Mouse (Mus musculus): ENCODE measurements around the gene Msi2. TPM values are rescaled to one million over a fixed set of nuclear protein-coding genes. Genes with fewer than 3 reads are reported as not detected.

The Msi2 gene
- total RNA-seq, 2 experiments from 2014 or later: 116 to 123 TPM

DNA sequence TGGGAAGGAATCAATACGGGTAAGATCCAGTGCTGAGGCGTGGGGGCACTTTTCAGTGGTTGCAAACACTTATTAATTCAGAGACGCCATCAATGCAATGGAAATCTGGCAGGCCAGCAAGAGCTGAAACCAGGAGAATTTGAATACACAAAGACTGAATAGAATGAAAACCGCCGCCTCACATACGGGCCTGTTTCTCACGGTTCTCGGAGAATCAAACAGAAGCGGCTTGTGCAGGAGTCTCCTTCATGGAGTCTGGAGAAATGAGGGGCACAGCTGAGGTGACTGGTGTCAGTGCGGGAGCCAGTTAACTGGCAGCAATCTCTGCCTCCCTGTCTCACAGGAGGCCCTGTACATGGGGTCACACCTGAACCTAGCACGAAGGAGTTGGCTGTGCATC is 235.7 kb downstream of the Msi2 start:
- DNase-seq (ENCODE audit: low spot score in 2 of 2): peak in 1 of 2 experiments; percentile 36
- intact Hi-C loops (cut with DNase I): no loop called here

DNA sequence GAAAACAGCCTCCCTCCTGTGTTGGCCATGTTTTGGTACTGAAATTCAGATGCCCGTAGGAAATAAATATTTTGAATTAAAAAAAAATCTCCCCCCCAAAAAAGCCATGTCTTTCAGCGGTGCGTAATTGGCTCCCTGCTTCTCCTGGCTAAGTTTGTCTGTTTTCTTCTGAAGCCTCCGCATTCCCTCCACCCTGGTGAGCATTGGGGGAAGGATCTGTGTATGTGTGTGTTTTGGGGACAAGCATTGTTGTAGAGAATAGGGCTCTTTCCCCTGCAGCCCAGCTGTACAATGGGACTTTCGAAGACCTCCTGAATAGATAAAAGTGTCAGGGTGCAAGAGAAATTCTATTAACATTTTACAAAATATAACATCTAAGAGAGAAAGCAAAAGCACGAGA is 236.1 kb downstream of the Msi2 start:
- DNase-seq (ENCODE audit: low spot score in 2 of 2): peak in 1 of 2 experiments; percentile 28
- intact Hi-C loops (cut with DNase I): no loop called here

DNA sequence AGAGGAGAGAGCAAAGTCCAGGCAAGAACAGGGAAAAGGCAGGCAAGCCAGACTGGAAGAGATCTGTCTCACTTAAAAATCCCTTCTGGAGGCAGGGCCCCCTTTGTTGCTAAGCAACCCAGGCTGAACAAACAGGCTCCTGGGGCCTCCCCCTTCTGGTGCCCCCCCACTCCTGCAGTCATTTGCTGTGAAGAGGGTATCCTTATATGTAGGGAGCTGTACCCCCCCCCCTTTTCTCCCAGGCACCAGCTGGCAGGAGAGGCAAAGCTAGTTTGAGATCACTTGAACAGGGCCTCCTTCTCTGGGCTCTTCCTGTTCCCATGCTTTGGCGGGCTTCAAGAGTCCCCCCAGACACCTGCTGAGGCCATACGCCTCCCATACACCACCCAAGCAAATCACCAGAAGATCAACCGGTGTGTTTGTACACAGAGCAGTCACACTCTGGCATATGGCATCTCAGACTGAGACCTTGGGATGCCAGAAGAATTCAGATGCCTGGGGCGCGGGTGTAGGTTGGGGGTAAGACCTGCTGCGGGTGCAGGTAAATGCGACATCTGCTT is 236.6 kb downstream of the Msi2 start:
- peak in 1 of 2 experiments; percentile 17 for DNase-seq (ENCODE audit: low spot score in 2 of 2)
- intact Hi-C loops (cut with DNase I): no loop called here

DNA sequence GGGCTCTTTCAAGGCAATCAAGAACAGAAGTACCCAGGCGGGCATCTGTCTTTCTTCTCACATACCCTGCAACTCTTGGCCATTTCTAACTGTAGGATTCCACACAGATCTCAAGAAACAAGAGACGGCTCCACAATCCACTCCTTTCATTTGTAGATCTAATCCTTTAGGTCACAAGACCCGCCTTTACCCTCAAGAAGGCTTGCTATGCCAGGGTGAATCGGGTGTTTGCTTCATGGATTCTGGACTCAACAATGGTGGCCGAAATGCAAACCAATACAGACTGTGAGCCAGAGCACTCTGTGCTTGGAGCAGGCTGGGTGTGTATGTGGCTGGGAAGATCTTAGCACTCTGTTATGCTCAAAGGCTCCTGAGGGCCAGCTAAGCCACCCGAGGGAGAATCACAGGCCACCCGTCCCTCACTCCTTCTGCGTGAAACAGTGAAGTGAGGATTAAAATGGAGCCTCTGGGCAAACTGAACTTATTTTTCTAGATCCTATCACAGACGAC is 237.2 kb downstream of the Msi2 start:
- intact Hi-C loops (cut with DNase I): no loop called here
- DNase-seq (ENCODE audit: low spot score in 2 of 2): no peak

DNA sequence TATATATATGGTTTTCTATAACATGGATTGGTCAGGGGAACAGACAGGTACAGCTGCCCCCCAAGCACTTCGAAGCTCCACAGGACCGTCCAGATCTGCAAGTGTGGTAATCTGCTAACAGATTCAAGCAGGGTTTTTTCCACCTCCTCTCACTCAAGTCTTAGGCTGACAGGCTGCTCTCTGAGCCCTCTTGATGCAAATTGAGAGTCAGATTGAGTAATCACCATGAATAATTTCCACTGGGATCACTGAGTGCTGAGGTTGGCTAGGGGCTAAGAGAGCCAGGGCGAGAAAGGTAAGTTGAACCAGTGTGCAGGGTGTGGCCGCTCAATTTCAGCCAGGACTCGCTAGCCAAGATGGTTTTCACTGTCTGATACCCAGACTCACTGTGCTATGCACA is 238.8 kb downstream of the Msi2 start:
- DNase-seq (ENCODE audit: low spot score in 2 of 2): no peak
- intact Hi-C loops (cut with DNase I): no loop called here

- intact Hi-C loops (cut with DNase I): no loop called here
- no peak for DNase-seq (ENCODE audit: low spot score in 2 of 2)
Observed at GRCm38 (mm10) chr11:88474889-88475440, 243.3 kb downstream of the Msi2 start.

GRCm38 (mm10) chr11:88472731-88473130 is 245.6 kb downstream of the Msi2 start:
- intact Hi-C loops (cut with DNase I): no loop called here

DNA sequence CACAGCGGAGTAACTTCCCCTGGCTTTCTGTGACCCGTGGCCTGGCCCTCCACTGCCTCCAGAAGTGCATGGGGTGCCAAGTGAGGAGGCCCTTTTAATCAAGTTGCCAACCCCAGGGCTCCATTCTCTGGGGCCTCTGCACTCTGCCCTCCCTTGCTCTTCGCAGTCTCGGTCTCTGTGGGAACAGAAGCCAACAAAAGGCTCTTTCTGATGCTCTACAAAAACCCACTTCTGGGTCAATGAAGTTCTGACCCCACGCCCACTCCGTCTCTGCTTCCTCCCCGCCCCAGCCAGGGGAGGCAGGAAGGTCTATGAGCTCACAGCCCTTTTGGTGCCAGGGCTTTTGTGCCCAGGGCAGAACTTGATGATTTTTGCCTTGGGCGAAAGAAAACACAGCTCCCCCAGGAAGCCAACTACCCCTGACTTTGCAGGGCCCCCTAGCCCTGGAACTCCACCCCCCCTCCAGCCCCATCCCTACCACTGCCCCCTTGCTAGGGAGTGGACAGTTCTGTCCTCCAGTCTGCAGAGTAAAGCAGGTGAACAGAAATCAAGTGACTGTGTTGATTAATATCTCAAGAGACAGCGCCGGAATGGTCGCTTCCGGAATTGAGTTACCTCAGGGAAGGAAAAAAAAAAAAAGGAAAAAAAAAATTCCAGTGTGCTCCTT is 246.2 kb downstream of the Msi2 start:
- DNase-seq (ENCODE audit: low spot score in 2 of 2): peak; percentile 22 to 56
- intact Hi-C loops (cut with DNase I): no loop called here

More at GRCm38 (mm10) chr11:88472731-88473130, 245.6 kb downstream of the Msi2 start:
- no peak for DNase-seq (ENCODE audit: low spot score in 2 of 2)

GRCm38 (mm10) chr11:88470599-88470998 is 247.7 kb downstream of the Msi2 start:
- intact Hi-C loops (cut with DNase I): no loop called here
- no peak for DNase-seq (ENCODE audit: low spot score in 2 of 2)

DNA sequence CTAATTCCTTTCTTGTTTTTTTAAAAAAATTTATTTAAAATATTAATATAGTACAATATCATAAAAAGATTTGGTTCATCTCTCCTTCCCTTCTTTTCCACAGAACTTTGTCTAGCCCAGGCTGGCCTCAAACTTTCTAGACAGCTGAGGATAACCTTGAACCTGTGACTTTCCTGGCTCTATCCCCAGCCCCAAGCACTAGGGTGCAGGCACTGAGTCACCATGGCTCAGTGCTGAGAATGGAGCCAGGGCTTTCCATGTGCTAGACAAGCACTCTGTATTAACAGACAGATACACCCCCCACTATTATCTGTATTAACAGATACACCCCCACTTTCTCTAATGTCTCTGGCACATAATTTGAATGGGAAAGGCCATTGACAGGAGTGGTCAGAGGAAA is 249.3 kb downstream of the Msi2 start:
- DNase-seq (ENCODE audit: low spot score in 2 of 2): no peak
- intact Hi-C loops (cut with DNase I): no loop called here

DNA sequence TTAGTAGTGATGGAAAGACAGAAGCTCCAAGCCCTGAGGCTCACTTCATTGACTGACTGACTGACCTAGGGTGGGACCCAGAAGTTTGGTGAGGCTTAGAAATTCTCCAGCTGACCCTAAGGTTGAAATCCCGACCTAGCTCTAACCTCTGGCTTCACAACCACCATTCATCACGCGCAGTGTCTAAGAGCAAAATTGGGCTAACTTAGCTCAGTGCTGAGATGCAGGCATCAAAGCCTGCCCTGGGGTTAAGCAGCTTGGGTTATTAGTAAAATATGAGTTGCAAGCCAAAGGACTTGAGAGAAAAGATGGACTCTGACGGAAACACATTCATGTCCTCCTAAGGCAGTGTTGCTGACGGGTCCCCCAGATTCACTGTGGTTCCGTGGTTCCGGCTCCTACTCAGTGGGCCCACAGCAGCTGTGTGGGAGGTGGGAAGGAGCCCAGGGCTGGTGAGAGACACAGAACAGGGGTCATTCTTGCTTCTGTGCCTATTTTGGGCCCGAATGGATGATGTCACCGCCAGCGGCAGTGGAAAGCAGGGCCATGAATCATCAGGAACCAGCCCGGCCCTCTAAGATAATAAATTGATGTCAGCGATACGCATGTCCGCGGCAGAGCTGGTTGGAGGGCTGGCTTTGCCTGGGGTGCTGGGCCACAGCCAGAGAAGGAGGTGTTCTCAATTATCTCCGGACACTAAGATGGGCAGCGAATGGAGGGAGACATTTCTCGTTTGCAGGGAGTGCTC is 250.6 kb downstream of the Msi2 start:
- peak; percentile 24 to 49 for DNase-seq (ENCODE audit: low spot score in 2 of 2)
- intact Hi-C loops (cut with DNase I): no loop called here

DNA sequence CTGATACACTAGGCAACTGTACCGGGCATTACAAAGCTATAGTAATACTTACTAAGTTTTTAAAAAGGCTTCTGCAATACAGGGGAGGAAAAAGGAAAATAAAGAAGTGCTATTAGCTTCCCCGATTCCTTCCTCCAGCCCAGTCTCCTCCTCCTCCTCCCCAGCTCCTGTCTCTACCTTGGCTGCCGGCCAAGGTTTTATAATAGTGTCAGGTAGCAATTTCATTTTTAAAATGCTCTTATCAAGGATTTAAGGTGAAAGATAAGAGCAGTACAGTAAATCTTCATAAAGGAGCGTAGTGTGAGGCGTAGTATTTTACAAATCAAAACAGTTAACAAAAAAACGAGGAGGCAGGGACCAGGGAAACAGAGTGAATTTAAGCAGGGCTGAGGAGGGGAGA is 254.4 kb downstream of the Msi2 start:
- intact Hi-C loops (cut with DNase I): no loop called here

DNA sequence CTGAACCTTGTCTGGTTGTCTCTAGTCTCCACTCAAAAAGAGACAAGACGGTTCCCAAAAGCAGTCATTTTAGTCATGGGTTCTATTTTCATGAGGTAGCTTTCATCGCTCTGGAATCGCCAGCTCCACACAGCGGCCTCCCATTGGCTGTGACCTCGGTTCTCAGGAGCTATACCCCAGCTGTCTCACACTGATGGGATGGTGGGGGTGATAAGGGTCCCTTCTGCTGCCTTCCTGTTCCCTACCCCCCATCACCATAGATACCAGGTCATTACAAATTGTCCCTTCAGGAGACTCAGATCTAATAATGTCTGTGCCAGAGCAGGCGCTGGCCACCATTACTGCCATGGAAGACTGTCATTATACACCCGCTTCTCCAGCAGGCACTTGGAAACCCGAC is 255.5 kb downstream of the Msi2 start:
- intact Hi-C loops (cut with DNase I): no loop called here
- DNase-seq (ENCODE audit: low spot score in 2 of 2): no peak

More for the DNA sequence above, 254.4 kb downstream of the Msi2 start:
- DNase-seq (ENCODE audit: low spot score in 2 of 2): no peak

- DNase-seq (ENCODE audit: low spot score in 2 of 2): no peak
- intact Hi-C loops (cut with DNase I): no loop called here
Observed at GRCm38 (mm10) chr11:88461601-88462000, 256.7 kb downstream of the Msi2 start.

- no peak for DNase-seq (ENCODE audit: low spot score in 2 of 2)
- intact Hi-C loops (cut with DNase I): no loop called here
Observed at GRCm38 (mm10) chr11:88459946-88460736, 258.2 kb downstream of the Msi2 start.

DNA sequence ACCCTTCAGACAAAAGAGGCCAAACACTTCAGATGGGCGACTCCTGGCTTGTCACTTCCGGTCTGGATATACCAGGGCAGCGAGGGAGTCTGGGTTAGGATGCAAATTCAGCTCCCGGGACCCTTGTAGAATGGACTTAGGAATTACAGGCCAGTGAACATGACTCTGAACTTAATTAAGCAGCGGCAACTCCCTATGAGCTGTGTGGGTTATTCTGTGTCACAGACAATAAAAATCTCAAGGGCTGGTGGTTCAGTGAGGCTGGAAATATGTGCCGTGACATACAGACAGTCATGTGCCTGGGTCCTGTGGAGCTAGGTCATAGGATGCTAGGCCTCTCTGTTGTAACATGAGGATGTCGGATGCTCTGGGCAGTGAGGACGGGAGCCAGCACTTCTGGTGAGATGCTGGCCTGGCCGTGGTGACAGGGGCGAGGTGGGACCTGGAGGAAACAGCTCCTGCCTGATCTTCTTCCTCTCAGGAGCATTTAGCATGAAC is 261.0 kb downstream of the Msi2 start:
- DNase-seq (ENCODE audit: low spot score in 2 of 2): no peak
- intact Hi-C loops (cut with DNase I): no loop called here

DNA sequence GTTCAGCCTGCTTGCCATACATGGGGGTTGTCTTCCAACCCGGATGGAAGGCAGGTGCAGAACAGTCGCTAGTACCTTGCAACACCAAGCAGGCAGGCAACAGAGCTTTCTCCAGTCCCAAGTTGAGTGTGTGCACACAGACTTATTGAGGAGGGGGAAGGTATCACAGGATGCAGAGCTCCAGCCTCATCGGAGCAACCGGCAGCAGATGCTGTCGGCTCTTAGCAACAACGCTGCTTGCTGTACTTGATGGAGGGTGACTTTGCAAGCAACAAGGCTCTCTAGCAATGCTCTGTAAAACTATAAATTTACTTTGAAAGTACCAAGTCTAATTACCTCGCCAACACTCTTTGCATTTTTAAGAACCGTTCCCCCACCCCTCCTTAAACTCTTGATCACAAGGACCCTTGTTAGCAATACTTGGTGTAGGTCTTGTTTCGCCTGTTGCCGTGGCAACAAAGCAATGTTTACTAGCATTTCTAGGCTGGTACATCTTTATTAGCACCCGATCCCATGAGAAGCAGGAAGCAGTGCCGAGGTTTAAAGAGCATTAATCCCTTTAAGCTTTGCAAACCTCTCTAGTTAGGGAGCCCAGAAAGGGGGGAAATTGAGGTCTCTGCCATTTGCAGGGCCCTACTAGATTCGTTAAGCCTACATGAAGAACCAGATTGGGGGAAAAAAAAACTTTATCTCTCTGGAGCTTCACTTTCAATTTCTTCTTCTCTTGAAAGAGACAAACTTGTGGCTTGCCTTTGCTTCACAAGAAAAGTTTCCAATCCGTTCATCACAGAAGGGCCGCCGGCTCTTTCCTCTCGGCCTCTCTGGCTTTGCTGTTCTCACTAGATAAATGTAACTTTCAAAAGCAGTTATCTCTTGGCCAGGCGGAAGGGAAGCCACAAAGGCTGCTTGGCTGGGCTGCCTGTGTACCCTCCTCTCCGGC is 263.2 kb downstream of the Msi2 start:
- intact Hi-C loops (cut with DNase I): no loop called here
- no peak for DNase-seq (ENCODE audit: low spot score in 2 of 2)

DNA sequence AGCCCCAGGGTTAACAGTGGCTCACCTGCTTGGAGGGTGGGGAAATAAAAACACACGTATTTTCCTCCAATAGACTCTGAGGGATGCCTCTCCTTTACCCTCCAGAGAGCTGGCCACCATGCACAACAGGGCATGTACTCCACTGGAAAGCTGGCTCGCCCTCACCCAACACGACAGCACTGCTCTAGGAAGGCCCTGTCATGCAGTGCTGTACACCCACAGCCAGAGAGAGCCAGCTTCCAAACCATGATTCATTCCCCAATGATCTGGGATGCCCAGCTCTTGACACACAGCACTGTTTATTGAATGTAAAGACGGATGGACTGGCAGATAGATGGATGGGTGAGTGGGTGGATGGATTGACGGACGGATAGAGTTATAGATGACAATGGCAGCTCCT is 269.1 kb downstream of the Msi2 start:
- intact Hi-C loops (cut with DNase I): no loop called here
- DNase-seq (ENCODE audit: low spot score in 2 of 2): no peak
